Mouse (Mus musculus) spleen, postnatal 10 days (tissue): ENCODE measurements around the gene Arhgap23.

Experiments
- DNase-seq, 2 experiments: peaks; one replicate each; pipeline ENCODE4 v3.0.0; 2021 to 2022; ENCODE audit warnings: low spot score in 2 of 2

The Arhgap23 gene

DNA sequence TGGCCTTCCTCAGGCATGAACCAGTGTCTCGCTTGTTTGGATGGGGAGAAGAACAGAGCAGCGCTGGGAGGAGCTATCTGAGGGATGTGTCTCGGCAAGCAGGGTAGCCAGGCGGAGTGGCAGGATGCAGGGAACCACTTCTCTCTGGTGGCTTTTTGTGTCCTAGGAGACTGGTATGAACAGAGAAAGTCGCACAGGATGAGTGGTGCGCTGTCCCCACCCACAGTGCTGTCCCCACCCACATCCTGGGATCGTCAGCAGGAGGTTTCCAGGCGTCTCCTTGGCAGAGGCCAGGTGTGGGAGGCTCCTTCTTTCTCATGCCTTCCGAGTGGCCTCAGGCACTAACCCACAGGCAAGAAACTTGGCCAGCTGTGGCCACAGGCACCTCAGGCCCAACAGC is 87.0 kb downstream of the Arhgap23 start:
- no peak for DNase-seq

- DNase-seq: no peak
These were observed 87.5 kb downstream of the Arhgap23 start for GRCm38 (mm10) chr11:97502846-97503245.

- DNase-seq: no peak
These were observed 90.5 kb downstream of the Arhgap23 start for GRCm38 (mm10) chr11:97505784-97506183.

DNA sequence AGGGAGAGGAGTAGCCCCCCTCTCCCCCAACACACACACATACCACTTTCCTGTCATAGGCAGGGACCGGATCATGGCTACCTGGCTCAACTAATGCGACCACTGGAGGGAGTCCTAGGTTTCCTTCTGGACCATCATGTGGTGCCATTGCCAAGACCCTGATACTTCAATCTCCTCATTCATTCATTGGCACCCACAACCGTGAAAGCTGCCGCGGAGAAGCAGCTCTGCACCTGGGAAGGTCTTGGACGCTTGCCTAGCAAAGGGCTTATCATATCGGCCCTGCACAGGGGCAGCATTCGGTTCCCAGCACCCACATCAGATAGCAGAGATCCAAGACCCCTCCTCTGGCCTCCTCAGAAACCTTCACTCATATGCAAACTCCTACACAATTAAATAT is 91.0 kb downstream of the Arhgap23 start:
- DNase-seq: no peak

GRCm38 (mm10) chr11:97508198-97508597 is 92.9 kb downstream of the Arhgap23 start:
- DNase-seq: no peak

GRCm38 (mm10) chr11:97509058-97509457 is 93.7 kb downstream of the Arhgap23 start:
- DNase-seq: no peak

GRCm38 (mm10) chr11:97509715-97510485 is 94.6 kb downstream of the Arhgap23 start:
- no peak for DNase-seq

GRCm38 (mm10) chr11:97510966-97511660 is 95.8 kb downstream of the Arhgap23 start:
- peak; percentile 68 to 80 for DNase-seq

DNA sequence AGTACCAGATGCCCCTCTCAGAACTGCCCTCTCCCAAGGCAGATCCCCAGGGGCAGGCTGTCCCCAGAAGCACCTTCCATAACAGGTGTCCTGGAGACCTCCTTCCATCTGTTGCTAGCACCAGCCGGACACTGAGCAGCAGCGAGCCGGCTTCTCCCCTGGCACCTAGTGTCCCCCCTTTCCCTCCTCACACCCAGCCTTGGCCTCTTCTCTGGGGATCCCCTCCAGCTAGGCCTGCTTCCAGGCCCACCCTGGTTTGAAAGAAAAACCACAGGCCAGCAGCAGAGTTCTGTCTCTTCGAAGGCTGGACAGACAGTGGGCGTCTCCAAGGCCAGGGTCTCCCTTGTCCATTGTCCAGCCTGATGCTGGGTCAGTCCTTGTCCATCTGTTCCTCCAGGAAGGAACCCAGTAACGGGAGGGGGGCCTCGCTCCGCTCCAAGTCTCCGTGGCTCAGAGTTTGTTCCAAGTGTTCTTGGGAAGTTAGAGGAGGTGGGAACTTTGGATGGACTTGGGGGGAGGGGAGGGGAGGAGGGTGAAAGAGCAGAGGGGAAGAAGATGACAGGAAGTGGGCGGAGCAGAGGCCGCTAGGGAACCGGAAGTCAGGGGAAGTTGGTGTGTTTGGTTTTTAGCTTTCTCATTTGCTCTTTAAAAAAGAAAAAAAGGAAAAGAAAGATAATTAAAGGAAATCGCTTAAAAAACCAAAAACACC is 96.5 kb downstream of the Arhgap23 start:
- DNase-seq: peak; percentile 42 to 74

GRCm38 (mm10) chr11:97512511-97512910 is 97.2 kb downstream of the Arhgap23 start:
- no peak for DNase-seq

DNA sequence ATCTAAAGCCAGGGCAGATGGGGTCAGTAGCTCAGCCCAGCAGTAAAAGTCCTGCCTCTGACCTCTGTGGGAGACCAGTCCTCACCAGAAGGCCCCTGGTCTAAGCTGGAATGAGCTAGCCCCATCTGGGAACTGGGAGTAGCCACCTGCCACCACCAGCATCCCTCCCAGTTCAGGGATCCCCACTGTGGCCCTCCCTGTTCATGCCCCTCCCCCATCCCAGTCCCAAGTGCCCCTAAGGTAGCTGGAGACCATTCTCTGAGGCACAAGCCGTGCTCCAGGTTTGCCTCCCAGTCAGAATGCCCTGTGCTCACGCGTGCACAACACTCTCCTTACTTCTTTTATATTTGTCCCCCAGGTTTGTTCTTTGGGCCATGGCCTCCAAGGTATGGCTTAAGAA is 97.7 kb downstream of the Arhgap23 start:
- DNase-seq: no peak

- DNase-seq: no peak
These were observed 105.2 kb downstream of the Arhgap23 start for GRCm38 (mm10) chr11:97520541-97520940.

- no peak for DNase-seq
These were observed 106.6 kb downstream of the Arhgap23 start for GRCm38 (mm10) chr11:97521741-97522474.

- DNase-seq: no peak
These were observed 107.8 kb downstream of the Arhgap23 start for GRCm38 (mm10) chr11:97523107-97523506.

DNA sequence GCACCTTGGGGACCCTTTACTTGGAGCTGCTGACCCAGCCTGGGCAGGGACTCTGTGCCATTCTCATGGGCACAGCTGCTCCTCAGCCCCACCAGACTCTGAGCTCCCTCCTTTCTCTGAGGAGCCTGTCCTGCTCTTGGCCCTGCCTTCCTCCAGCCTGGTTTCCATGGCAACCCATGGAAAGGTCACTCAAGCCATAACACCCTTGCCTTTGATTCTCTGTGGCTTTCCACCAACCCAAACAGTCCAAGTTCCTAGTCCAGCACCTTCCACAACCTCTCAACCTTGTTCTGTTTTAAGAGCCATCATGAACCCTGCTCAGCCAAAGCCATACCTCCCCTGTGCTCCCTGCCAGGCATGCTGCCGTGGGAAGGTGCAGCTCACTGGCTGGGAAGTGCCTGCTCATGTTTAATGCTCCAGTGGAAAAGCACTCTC is 108.5 kb downstream of the Arhgap23 start:
- DNase-seq: no peak

- DNase-seq: no peak
These were observed 109.0 kb downstream of the Arhgap23 start for GRCm38 (mm10) chr11:97524306-97524705.

- DNase-seq: no peak
These were observed 110.0 kb downstream of the Arhgap23 start for GRCm38 (mm10) chr11:97525313-97525712.

GRCm38 (mm10) chr11:97528282-97528808 is 113.0 kb downstream of the Arhgap23 start:
- no peak for DNase-seq

DNA sequence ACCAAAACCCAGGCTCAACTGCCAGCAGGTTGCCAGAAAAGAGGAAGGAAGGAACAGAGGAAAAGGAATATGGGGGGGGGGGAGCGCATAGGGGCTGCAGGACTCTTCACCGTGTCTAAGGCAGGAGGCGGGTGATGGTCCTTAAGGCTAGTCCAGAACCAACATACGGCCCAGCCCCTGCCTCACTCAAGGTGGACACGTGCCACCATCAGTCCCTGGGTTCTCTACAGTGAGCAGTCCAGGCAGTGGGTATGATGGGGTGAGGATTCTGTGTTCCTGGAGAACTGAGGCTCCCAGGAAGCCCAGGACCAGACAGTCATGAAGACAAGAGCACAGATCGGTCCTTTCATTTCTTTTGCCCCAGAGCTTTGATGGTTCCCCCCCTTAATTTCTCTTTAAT is 114.7 kb downstream of the Arhgap23 start:
- no peak for DNase-seq

- DNase-seq: no peak
These were observed 115.6 kb downstream of the Arhgap23 start for GRCm38 (mm10) chr11:97530961-97531360.
